Mouse (Mus musculus) thymus, postnatal 4 days (tissue): Measurements from ENCODE around the gene Nhej1.

Experiments used
- DNase-seq: peaks from one replicate; pipeline ENCODE4 v3.0.0; 2021

Nhej1 gene

DNA sequence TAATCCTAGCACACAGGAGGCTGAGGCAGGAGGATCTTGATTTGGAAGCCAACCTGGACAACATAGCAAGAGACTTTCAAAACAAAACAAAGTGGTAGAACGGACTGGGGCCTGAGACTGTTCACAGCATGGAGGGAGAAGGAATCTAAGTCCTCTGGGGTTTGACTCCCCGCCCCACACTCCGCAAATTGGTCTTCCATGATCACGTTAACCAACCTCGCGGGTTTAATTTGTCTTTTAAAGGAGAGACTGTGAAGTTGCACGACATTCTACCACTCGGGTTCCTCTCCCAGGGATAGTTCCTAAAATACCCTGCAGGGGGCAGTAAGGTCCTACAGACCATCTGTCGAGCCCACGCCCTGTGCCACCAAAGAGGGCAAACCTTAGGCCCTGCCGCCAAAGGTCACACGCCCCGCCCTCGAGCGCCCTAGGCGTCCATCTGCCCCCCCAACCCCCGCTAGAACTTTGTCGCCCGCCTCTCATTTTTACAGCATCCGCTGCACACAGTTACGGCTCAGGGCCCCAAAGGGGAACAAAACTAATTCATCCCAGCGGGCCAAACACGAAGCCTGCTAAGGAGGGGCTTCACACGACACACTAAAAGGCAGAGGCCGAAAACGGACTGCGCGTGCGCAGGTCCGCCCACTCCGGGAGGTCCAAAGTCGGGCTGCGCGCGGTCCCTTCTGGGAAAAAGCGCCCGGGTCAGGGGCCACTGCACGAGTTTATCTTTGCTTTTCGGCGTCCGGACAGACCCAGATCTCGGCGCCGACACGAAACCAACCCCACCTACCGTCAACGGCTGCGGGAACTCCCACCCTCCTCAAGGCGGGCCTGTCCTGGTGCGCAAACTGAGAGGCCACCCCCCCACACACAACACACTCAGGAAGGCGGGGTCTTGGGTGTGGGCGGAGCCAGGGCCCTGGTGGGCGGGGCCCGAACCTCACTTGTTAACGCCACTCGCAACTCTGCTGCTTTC is at the start of gene Nhej1:
TSS of gene Nhej1 (minus strand) at position 855 of the 976 bp plus-strand sequence.
- DNase-seq: peak; percentile 98

DNA sequence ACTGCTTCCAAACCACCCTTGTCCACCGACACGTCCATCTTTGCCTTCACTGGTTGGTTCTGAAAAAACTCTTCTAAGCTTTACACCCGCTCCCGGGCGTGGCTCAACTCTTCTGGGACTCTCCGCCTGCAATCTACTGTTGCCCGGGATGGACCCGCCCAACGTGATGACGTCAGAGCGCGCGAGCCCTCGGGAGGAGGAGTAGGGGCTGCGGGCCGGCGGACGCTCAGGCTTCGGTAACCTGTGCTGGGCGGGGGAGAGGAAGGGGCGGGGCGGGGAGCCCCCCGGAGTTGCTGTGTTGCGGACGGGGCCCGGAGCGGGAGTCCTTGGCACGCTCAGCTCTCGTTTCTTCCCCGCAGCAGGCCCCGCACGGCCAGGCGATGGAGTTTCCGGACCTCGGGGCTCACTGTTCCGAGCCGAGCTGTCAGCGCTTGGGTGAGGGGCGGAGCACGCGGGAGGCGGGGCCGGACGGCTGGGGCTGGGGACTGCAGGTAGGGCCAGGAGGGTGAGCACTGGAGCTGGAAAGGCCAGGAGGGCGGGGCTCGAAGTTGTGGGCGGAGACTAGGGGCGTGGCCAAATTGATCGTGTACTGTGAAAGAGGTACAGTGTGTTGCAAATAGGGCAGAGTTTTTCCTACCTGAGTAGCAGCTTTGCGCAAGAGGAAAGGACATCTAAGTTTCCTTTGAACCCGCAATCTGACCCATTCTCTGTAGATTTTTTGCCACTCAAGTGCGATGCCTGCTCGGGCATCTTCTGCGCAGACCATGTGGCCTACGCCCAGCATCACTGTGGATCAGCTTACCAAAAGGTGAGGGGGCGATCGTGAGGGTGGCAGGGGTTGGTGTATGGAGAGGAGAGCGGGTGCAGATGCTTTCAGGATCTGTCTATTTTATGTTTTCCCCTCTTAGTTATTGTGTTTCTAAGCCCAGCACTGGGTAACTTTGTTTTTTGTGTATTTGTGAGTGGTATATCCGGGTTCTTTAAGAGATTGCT is 43.8 kb upstream of the Nhej1 start, which contains the start of gene Zfand2b:
TSS of gene Zfand2b (plus strand) at position 175 of the 993 bp plus-strand sequence.
- DNase-seq: peak; percentile 99

DNA sequence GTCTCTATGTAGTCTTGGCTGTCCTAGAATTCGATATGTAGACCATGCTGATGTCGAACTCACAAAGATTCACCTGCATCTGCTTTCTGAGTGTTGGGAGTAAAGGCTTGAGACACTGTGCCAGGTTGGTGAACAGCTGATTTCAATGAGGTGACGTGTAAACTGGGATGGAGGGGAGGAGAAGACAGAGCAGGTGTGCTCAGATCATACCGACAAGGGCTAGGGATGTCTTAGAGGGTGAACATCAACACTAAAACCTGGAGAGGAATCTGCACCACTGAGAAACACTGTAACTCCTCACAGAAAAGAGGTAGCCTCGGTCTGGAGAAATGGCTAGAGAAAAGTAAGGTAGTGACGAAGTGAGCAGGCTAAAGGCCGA is 43.1 kb upstream of the Nhej1 start:
- DNase-seq: no peak

GRCm38 (mm10) chr1:75160256-75160617 is 35.2 kb upstream of the Nhej1 start:
- no peak for DNase-seq

DNA sequence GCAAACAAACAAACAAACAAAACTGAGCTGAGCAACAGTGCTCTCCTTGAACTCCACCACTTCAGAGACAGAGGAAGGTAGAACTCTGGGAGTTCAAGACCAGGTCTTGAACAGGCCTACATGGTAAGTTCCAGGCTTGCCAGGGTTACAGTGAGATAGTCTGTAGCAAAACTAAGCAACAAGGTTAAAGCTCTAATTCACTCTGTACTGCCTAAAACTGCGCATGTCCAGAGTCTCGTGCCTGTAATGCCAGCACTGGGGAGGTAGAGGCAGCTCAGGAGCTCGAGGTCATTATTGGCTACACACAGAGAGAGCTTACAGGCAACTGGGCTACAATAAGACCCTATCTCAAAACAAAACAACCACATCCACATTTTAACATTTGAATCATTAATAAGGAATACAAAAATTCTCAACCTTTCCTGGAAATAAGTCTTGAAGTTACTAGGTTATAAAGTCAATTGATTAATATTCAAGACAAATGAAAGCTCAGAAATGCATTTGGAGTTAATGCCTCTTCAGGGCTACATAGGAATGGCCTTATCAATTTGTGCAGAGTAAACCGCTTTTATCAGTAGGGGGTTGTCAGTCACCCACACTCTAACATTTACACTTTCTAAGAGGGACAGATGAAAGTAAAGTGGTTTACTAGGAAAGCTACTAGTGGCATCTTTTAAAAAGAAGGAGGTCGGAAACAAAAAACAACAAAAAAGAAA is 34.7 kb upstream of the Nhej1 start:
- no peak for DNase-seq

- no peak for DNase-seq
These were observed 34.0 kb upstream of the Nhej1 start for GRCm38 (mm10) chr1:75158990-75159389.

DNA sequence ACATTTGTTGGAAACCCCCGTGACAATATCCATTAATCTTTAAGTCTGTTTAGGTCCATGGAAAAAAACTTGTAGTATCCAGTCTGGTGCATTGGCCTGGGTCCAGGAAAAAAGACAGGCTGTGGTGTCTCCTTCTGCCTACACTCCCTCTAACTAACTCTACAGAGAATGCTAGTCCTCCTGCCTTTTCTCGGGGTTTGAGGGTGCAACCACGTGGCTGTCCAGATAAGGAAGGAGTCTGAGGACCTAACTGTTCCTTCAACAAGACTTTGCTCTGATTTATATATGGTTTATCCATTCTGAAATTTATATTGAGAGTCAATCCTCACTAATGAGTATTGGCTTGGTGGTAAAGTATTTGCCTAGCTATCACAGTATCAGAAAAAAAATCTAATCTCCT is 30.8 kb upstream of the Nhej1 start:
- DNase-seq: no peak

GRCm38 (mm10) chr1:75148727-75149126 is 23.7 kb upstream of the Nhej1 start:
- no peak for DNase-seq

DNA sequence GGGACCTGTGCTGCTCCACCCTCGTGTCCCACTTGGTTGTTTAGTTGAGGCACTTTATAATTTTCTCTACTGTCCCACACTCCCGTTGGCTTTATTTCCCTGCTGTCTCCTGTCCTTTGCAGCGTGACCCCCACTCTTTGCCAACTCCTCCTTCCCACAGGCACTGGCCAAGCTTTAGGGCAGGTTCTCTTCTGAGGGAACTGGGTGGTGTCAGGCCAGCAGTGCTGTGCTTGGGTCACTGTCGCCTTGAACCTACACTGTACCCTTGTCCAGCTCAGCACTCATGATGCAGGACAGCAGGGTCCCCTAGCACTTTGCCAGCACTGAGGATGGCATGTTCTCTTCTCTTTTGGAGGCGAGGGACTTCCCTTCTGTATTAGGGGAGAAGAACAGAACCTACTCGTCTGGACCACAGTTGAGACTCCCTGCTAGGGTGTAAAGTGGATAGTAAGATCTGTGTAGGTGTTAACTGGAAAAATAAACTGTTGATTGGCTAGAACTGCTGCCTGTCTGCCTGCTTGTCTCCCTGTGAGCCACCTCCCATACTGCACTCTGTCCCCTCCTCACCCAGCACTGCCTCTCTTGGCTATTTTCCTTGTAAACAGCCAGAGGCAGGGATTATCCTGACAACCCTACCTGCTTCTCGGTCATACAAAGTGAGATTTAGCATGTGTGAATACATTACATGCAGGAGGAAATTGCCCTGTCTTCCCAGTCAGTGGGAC is 22.6 kb upstream of the Nhej1 start:
- no peak for DNase-seq

GRCm38 (mm10) chr1:75145589-75145988 is 20.6 kb upstream of the Nhej1 start:
- no peak for DNase-seq

GRCm38 (mm10) chr1:75142301-75143261 is 17.6 kb upstream of the Nhej1 start, which contains the start of the genes Cnppd1 and Retreg2:
Gene Cnppd1 (minus strand): TSS chr1:75142711.
Gene Retreg2 (plus strand): TSS chr1:75142778.
- peak; percentile 98 for DNase-seq

DNA sequence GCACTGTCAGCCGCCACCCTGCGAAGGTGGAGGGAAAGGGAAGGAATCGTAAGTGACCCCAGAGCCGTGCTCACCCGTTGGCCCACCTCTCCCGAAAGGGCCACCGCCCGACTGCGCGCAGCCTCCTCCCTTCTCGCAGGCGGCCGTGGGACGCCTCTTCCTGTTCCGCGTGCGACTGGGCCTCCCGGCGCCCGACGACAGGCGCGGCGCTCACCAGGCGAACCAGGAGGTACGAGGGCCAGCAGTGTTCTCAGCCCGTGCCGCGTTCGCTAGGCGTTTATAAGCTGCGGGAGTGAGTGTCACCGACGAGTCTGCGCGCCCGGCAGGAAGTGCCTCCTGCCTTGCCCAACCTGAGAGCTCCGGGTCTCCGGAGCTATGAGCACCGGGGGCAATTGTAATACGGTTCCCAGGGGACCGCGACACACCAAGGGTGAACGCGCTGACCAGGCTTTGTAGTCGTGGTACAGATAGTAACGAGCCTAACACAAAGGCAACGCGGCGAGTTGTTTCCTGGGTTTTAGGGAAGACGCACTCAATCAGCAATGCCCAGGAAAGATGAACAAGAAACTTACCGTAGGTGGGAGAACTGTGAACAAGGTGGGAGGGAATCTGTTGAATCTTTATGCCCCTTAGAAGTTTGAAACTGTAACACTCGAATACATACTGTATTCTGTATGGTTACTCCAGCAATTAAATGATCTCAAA is 16.6 kb upstream of the Nhej1 start:
- peak; percentile 81 for DNase-seq

DNA sequence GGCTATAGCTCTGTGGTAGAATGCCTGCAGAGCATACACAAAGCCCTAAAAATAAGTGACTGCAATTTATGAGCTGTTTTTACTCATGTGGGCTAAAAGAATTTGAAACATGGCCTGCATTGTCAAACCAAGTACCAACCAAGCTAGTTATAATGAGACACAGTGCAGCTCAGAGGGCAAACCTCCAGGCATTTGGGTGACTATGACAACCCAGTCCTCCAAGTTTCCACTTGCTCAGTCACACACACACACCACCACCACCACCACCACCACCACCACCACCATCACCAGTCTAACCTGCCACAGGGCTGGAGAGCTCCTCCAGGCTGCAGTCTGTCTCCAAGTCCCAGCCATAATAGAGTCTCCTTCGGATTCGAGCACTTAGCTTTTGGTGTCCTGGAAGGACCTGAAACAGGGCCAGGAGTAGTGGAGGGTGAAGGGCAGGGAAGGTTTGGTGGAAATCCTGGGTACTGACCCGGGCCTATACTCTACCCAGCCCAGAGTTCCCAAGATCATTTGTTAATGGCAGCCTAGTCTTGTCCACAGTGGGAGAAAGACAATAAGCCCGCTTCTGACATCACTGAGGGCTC is 15.7 kb upstream of the Nhej1 start:
- DNase-seq: no peak

- no peak for DNase-seq
These were observed 13.4 kb upstream of the Nhej1 start for GRCm38 (mm10) chr1:75138448-75138847.

GRCm38 (mm10) chr1:75136730-75137129 is 11.7 kb upstream of the Nhej1 start:
- DNase-seq: no peak

GRCm38 (mm10) chr1:75136293-75136692 is 11.3 kb upstream of the Nhej1 start:
- no peak for DNase-seq

DNA sequence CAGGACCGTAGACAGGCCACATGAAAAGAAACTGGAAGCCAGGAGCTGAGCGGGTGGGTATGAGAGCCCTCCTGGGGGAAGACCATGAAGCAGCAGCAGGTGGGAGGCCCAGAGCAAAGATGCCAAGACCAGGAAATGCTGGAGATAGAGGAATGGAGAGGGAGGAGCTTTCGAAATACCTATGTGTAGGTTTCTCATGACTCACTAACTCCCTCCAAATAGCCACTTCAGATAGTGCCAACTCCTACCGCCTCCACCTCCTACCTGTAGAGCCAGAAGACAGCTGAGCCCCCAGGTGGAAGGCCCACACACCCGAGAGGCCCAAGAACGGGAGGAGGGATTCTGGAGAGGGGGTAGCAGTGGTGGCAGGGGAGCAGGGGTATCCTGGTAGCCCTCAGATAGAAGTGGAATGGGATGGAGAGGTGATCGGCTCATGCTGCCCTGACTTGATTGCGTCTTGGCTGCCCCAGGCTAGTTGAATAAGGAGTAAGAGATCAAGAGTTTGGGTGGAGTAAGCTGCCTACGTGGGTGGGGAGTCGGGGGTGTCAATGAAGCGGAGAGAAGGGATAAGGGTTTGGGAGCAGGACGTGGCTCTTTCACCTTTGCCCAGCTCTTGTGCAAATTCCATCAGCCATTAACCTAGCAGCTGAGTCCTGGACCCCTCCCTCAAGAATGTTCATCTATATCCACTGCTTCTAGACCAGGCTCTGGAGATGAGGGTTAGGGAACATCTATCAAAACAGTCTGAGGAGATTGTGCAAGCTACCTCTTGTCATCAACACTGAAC is 8.6 kb upstream of the Nhej1 start, which contains the start of gene Slc23a3:
TSS of gene Slc23a3 (minus strand) at position 470 of the 787 bp plus-strand sequence.
- DNase-seq: no peak

DNA sequence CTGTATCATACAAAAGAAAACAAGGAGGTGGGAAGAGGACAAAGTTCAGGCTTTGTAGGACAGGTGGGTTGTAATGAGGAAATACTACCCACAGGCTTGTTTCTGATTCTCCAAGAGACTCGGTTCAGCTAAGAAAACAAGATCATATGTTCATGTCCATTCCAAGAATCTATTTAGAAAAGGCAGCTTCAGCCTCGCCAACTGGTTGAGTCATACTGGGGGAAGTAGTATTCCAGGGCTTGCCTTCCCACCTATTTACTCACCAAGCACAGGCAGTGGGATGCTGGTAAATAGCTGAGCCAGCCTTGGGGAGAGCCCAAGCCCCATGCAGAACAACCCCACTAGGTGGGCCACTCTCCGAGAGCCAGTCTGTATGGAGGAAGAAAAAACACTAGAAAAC is 3.6 kb upstream of the Nhej1 start:
- DNase-seq: no peak

DNA sequence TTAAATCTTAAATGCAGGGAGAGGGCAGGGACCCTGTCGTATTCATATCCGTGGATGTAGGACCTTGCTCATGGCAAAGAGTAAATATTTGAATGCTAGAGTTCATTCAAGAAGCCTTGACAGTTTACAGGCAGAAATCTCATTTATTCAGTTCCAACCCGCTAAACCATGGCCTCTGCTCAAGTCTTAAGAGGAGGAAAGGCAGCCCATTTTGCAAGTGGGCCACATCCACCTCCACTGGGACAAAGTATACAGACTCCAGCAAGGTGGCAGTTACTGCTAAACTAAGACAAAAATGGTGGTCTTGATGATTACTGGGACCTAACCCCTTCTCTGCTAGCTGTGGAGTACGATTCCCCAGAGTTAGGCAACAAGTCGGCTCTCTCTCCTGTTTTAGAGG is 418 bp upstream of the Nhej1 start:
- DNase-seq: no peak
